Mouse (Mus musculus) heart, adult 18-20 months (tissue): Measurements from ENCODE around the gene Cep295. TPM values are rescaled to one million over a fixed set of nuclear protein-coding genes. Genes with fewer than 3 reads are reported as not detected.
"Not testable (repeated sequence)": the region's sequence is repeated elsewhere in the genome, so short reads cannot be mapped to it uniquely, and the experiment has no call there.

ENCODE experiments used
- DNase-seq, 2 experiments: peaks; one replicate each; pipeline ENCODE4 v3.0.0; 2021 to 2022; ENCODE audit warnings: mixed read lengths in 1 of 2
- long read RNA-seq, 2 experiments: library from polyadenylated mRNA; stranded (forward); transcript quantifications; one replicate each; pipeline ENCODE4 v2.0.0; 2021
- total RNA-seq, 2 experiments: library from RNA; stranded (reverse); gene quantifications; 2 replicates each; pipeline ENCODE4 v1.2.3; 2021

The Cep295 gene
- 1 to 10 TPM; 4.5 to 4.9 TPM for total RNA-seq
- long read RNA-seq, experiment 1, partial matches to known transcripts, result 1 of 2 reads
- long read RNA-seq, experiment 1, other reads (novel, unspliced or antisense), result 1 of 2 reads
- long read RNA-seq, experiment 2, result 0 reads

GRCm38 (mm10) chr9:15357484-15358275 is at the start of gene Cep295:
Gene Cep295, minus strand, starts transcription at chr9:15357788.
- peak; percentile 96 for DNase-seq

- DNase-seq, result no peak
These were observed 40.0 kb upstream of the Cep295 start for GRCm38 (mm10) chr9:15397591-15397990.

- DNase-seq, result no peak
These were observed 37.9 kb upstream of the Cep295 start for GRCm38 (mm10) chr9:15395353-15395942.

GRCm38 (mm10) chr9:15387075-15387643 is 29.6 kb upstream of the Cep295 start:
- no peak for DNase-seq

GRCm38 (mm10) chr9:15384266-15384665 is 26.7 kb upstream of the Cep295 start:
- no peak for DNase-seq

GRCm38 (mm10) chr9:15366260-15366659 is 8.7 kb upstream of the Cep295 start:
- DNase-seq, result no peak

GRCm38 (mm10) chr9:15365856-15366255 is 8.3 kb upstream of the Cep295 start:
- peak in 1 of 2 experiments; percentile 20 for DNase-seq

- no peak for DNase-seq
These were observed 7.3 kb upstream of the Cep295 start for GRCm38 (mm10) chr9:15364843-15365242.

- no peak for DNase-seq
These were observed 588 bp downstream of the Cep295 start for GRCm38 (mm10) chr9:15356916-15357483.

- no peak for DNase-seq
These were observed 7.7 kb downstream of the Cep295 start for GRCm38 (mm10) chr9:15349925-15350324.

GRCm38 (mm10) chr9:15337776-15338175 is 19.8 kb downstream of the Cep295 start:
- no peak for DNase-seq

- DNase-seq, result no peak
These were observed 39.3 kb downstream of the Cep295 start for GRCm38 (mm10) chr9:15318170-15318742.

- no peak for DNase-seq
These were observed 40.1 kb downstream of the Cep295 start for GRCm38 (mm10) chr9:15317223-15318169.

- not testable (repeated sequence) for DNase-seq
These were observed 41.3 kb downstream of the Cep295 start for GRCm38 (mm10) chr9:15316296-15316695.

GRCm38 (mm10) chr9:15314619-15315018 is 43.0 kb downstream of the Cep295 start:
- DNase-seq, result no peak

- no peak for DNase-seq
These were observed 44.0 kb downstream of the Cep295 start for GRCm38 (mm10) chr9:15313633-15314032.

GRCm38 (mm10) chr9:15312054-15312735 is 45.4 kb downstream of the Cep295 start:
- no peak for DNase-seq

- no peak for DNase-seq
These were observed 47.4 kb downstream of the Cep295 start for GRCm38 (mm10) chr9:15310179-15310578.

- DNase-seq, result no peak
These were observed 48.2 kb downstream of the Cep295 start for GRCm38 (mm10) chr9:15309425-15309824.

- DNase-seq, result no peak
These were observed 49.3 kb downstream of the Cep295 start for GRCm38 (mm10) chr9:15308254-15308653.

GRCm38 (mm10) chr9:15307257-15307656 is 50.3 kb downstream of the Cep295 start:
- peak in 1 of 2 experiments; percentile 13 for DNase-seq
